Mouse (Mus musculus): ENCODE data around the gene Ttll12. TPM values are rescaled to one million over a fixed set of nuclear protein-coding genes. Genes with fewer than 3 reads are reported as not detected.

The Ttll12 gene
- total and polyA plus RNA-seq, 3 experiments, result 43.9 to 76.5 TPM; not detected in 1

GRCm38 (mm10) chr15:83562626-83563270 lies 32.2 kb downstream of the Ttll12 start:
- H3K79me2 ChIP-seq (ENCODE audit: control insufficient read depth, insufficient read depth, low read length, poor library complexity), result peaks cover 2% of the 10 kb centered on the region; the same call in 1 of the 2 replicates
- no peaks in the 10 kb centered on the region for H3K27me3 ChIP-seq (ENCODE audit: control insufficient read depth in 1 of 2, insufficient read depth in 2 of 2, low read length in 2 of 2)
- H3K9me3 ChIP-seq (replicated peaks; ENCODE audit: insufficient read depth, low read length), result no peaks in the 10 kb centered on the region
- peak; percentile 95 for DNase-seq (ENCODE audit: low read depth, low spot score)
- peak overlapping the region; percentile 72 to 95 for H3K4me3 ChIP-seq (ENCODE audit: control insufficient read depth in 1 of 2, insufficient read depth in 1 of 2, low read depth in 2 of 2, low read length in 2 of 2)
- H3K27ac ChIP-seq (ENCODE audit: control insufficient read depth, low read depth, low read length), result peak overlapping the region; percentile 74
- peaks cover 0 to 13% of the 10 kb centered on the region in 2 experiments; a peak in 2 of 4 replicates for H3K36me3 ChIP-seq (ENCODE audit: control insufficient read depth in 1 of 2, insufficient read depth in 2 of 2, low read length in 2 of 2)
- H3K4me1 ChIP-seq (ENCODE audit: control insufficient read depth in 1 of 2, insufficient read depth in 2 of 2, low read length in 2 of 2), result peaks cover 9 to 31% of the 10 kb centered on the region in 2 experiments
- H3K9ac ChIP-seq (ENCODE audit: control insufficient read depth, low read depth, low read length, poor library complexity, severe bottlenecking), result peak overlapping the region; percentile 74
- no peak for TF ChIP-seq ZNF384 (IDR thresholded peaks at IDR 0.05; ENCODE audit: low read depth, low read length)
- TF ChIP-seq POLR2AphosphoS5 (IDR thresholded peaks at IDR 0.05; ENCODE audit: borderline replicate concordance, low read depth, low read length), result no peak
- no peak for TF ChIP-seq MEF2A (IDR thresholded peaks at IDR 0.05; ENCODE audit: extremely low read depth, insufficient replicate concordance, low read depth, low read length, poor library complexity, severe bottlenecking)
- no peak for TF ChIP-seq MAFK (IDR thresholded peaks at IDR 0.05; ENCODE audit: borderline replicate concordance, low read depth, low read length)
- TF ChIP-seq MYB (IDR thresholded peaks at IDR 0.05; ENCODE audit: low read depth, low read length), result no peak
- TF ChIP-seq NELFE (IDR thresholded peaks at IDR 0.05; ENCODE audit: low read depth, low read length), result peak; percentile 57
- no peak for TF ChIP-seq NRF1 (IDR thresholded peaks at IDR 0.05; ENCODE audit: insufficient read depth, low read depth, low read length, poor library complexity, severe bottlenecking)
- TF ChIP-seq ELF1 (IDR thresholded peaks at IDR 0.05; ENCODE audit: low read depth, low read length), result peak; percentile 61; the same call in 1 of the 2 replicates
- TF ChIP-seq GATA1 (IDR thresholded peaks at IDR 0.05; ENCODE audit: low read depth, low read length), result no peak
- TF ChIP-seq BHLHE40 (IDR thresholded peaks at IDR 0.05; ENCODE audit: borderline replicate concordance, low read depth, low read length), result no peak
- TF ChIP-seq KAT2A (conservative IDR thresholded peaks at IDR 0.05; ENCODE audit: low read depth, low read length), result no peak
- TF ChIP-seq MAZ (IDR thresholded peaks at IDR 0.05; ENCODE audit: low read depth, low read length), result no peak
- TF ChIP-seq TAL1 (IDR thresholded peaks at IDR 0.05; ENCODE audit: low read length), result no peak
- TF ChIP-seq TCF12 (IDR thresholded peaks at IDR 0.05; ENCODE audit: low read depth, low read length), result peak; percentile 42
- TF ChIP-seq E2F4 (IDR thresholded peaks at IDR 0.05; ENCODE audit: borderline replicate concordance, low read depth, low read length), result no peak
- TF ChIP-seq EP300 (IDR thresholded peaks at IDR 0.05; ENCODE audit: low read depth in 1 of 2, low read length in 2 of 2), result no peak
- no peak for TF ChIP-seq JUND (IDR thresholded peaks at IDR 0.05; ENCODE audit: low read depth, low read length)
- TF ChIP-seq RAD21 (IDR thresholded peaks at IDR 0.05; ENCODE audit: low read depth, low read length), result no peak
- TF ChIP-seq GABPA (IDR thresholded peaks at IDR 0.05; ENCODE audit: low read depth, low read length), result no peak
- no peak for TF ChIP-seq ZKSCAN1 (IDR thresholded peaks at IDR 0.05; ENCODE audit: low read depth, low read length)
- TF ChIP-seq MYC (IDR thresholded peaks at IDR 0.05; ENCODE audit: low read depth, low read length), result peak; percentile 13; the same call in 1 of the 2 replicates
- TF ChIP-seq POLR2AphosphoS2 (IDR thresholded peaks at IDR 0.05; ENCODE audit: low read length), result no peak; the same call in 1 of the 2 replicates
- no peak for TF ChIP-seq USF2 (IDR thresholded peaks at IDR 0.05; ENCODE audit: borderline replicate concordance in 1 of 2, insufficient read depth in 1 of 2, low read depth in 1 of 2, low read length in 2 of 2)
- peak; percentile 56; the same call in 1 of the 2 replicates for TF ChIP-seq TBP (IDR thresholded peaks at IDR 0.05; ENCODE audit: low read depth, low read length)
- 0 out of 2 replicates have a peak, but pooled peaks have one; percentile 9 for TF ChIP-seq USF1 (IDR thresholded peaks at IDR 0.05; ENCODE audit: low read depth, low read length)
- no peak for TF ChIP-seq SMC3 (IDR thresholded peaks at IDR 0.05; ENCODE audit: low read depth, low read length)
- TF ChIP-seq POLR2A (IDR thresholded peaks at IDR 0.05; ENCODE audit: control insufficient read depth in 1 of 2, insufficient read depth in 1 of 2, low read depth in 1 of 2, low read length in 2 of 2, poor library complexity in 1 of 2), result no peak; a peak in 1 of 4 replicates
- TF ChIP-seq MXI1 (IDR thresholded peaks at IDR 0.05; ENCODE audit: low read depth, low read length), result no peak; the same call in 1 of the 2 replicates
- no peak for TF ChIP-seq UBTF (IDR thresholded peaks at IDR 0.05; ENCODE audit: borderline replicate concordance, insufficient read depth, low read depth, low read length)
- no peak; the same call in 1 of the 2 replicates for TF ChIP-seq RCOR1 (IDR thresholded peaks at IDR 0.05; ENCODE audit: low read depth, low read length)
- TF ChIP-seq HCFC1 (IDR thresholded peaks at IDR 0.05; ENCODE audit: low read depth, low read length), result peak; percentile 69
- TF ChIP-seq ZMIZ1 (IDR thresholded peaks at IDR 0.05; ENCODE audit: low read depth, low read length), result peak; percentile 61; the same call in 1 of the 2 replicates
- TF ChIP-seq ETS1 (IDR thresholded peaks at IDR 0.05; ENCODE audit: low read depth, low read length), result no peak
- TF ChIP-seq CHD1 (IDR thresholded peaks at IDR 0.05; ENCODE audit: low read depth, low read length), result no peak
- 0 out of 2 replicates have a peak, but pooled peaks have one; percentile 15 for TF ChIP-seq MAX (IDR thresholded peaks at IDR 0.05; ENCODE audit: low read length)
- TF ChIP-seq ZC3H11A (IDR thresholded peaks at IDR 0.05; ENCODE audit: low read depth, low read length), result no peak
